Mouse (Mus musculus) limb, embryonic 10.5 days (tissue): ENCODE data around the gene Kcnc2. TPM values are rescaled to one million over a fixed set of nuclear protein-coding genes. Genes with fewer than 3 reads are reported as not detected.

Experiments
- DNase-seq: peaks from one replicate; pipeline ENCODE4 v3.0.0-alpha.2; 2017; ENCODE audit warnings: low spot score
- H3K27ac ChIP-seq: fragments of 300-500 bp; sonication (generic); 2 replicates; pipeline ENCODE4 v1.5.1; 2016; ENCODE audit warnings: mild to moderate bottlenecking
- H3K27me3 ChIP-seq: fragments of 300-500 bp; sonication (generic); 2 replicates; pipeline ENCODE4 v1.6.1; 2016; ENCODE audit warnings: low read depth, mild to moderate bottlenecking; ENCODE audit not compliant: poor library complexity, severe bottlenecking
- H3K36me3 ChIP-seq: fragments of 300-500 bp; sonication (generic); 2 replicates; pipeline ENCODE4 v1.6.1; 2016; ENCODE audit warnings: mild to moderate bottlenecking, moderate library complexity
- H3K4me1 ChIP-seq: fragments of 300-500 bp; sonication (generic); 2 replicates; pipeline ENCODE4 v1.6.1; 2016
- H3K4me3 ChIP-seq: fragments of 300-500 bp; sonication (generic); 2 replicates; pipeline ENCODE4 v1.5.1; 2016; ENCODE audit warnings: mild to moderate bottlenecking, moderate library complexity
- H3K9me3 ChIP-seq: fragments of 300-500 bp; sonication (generic); replicated peaks from 2 replicates; pipeline ENCODE4 v1.6.1; 2016; ENCODE audit warnings: mild to moderate bottlenecking
- WGBS: fragments of 180-500 bp; shearing (Covaris S2); methylation state at CpG from one replicate; pipeline ENCODE4 v1.1.7; 2016; 5-methylcytosine and 5-hydroxymethylcytosine counted together
- polyA plus RNA-seq: library from polyadenylated mRNA; unstranded; fragments of >200 nt; fragmentation: Nextera tagmentation; extraction: Ambion mirVana; gene quantifications from 2 replicates; pipeline ENCODE4 v1.2.1, GENCODE M21; 2016

The Kcnc2 gene
- polyA plus RNA-seq, 1 experiment from 2014 or later, result 0.05 TPM

DNA sequence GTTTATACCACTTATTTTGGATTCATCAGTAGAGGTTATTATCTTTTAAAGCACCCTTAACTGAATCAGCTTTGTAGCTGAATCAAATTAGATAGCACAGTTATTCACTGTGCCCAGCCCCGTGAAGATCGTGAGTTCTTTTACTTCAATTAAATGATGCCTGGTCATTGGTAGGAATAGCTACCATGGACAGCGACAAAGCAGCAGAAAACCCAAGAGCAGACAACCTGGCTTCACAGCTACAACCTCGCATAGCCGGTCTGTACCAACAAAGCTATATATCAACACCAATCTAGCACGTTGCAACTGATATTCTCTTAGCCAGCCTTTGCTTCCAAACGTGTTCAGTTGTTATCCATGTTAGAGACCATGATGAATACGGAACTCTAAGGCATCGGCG, 152.4 kb downstream of the Kcnc2 start:
- Histone ChIP-seq H3K4me1 (no peaks in the 10 kb centered on the region), H3K4me3 (no peak overlapping the region), H3K36me3 (no peaks in the 10 kb centered on the region), H3K9me3 (no peaks in the 10 kb centered on the region), H3K27ac (no peak overlapping the region), H3K27me3 (no peaks in the 10 kb centered on the region)
- DNase-seq, result peak; percentile 33
- 58% methylated on average over 10 of the region's 10 CpGs for WGBS

DNA sequence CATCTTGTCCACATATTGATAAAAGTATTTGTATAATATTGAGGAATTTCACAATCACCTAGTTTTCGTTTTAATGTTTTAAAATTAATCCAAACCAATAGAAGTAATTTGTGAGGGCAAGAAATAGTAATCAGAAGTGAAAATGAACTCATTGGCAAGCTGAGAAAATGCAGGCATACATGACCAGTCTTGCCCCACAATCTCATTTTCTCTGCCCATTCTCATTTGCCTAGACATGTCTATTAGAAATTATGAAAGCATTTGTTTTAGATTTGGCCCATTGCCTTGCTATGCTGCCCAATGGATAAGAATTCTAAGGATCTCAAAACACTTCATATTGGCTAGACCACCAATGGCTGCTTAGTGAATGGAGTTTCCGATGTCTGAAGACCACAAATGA, 166.0 kb downstream of the Kcnc2 start:
- no peaks in the 10 kb centered on the region for H3K27me3 ChIP-seq
- 85% methylated on average over 2 of the region's 2 CpGs for WGBS
- no peaks in the 10 kb centered on the region for H3K9me3 ChIP-seq
- H3K27ac ChIP-seq, result no peak overlapping the region
- H3K4me3 ChIP-seq, result no peak overlapping the region
- DNase-seq, result no peak
- H3K36me3 ChIP-seq, result no peaks in the 10 kb centered on the region
- H3K4me1 ChIP-seq, result no peaks in the 10 kb centered on the region

DNA sequence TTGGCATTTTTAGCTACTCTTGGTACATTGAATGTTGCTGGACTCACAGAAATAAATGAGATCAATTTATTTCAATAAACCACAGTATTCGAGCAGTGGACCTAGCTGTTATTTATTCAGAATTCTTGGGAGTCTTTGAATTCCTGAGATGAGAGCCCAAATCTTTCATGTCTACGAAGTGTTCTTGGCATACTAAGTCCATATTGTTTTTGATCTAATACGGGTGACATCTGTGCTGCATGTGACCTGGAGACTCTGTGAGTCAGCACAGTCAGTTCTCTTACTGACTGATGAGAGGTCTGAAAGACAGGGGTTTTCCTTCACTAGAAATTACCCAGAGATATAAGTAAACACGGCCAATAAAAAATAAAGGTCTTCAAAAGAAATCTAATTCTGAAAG, 173.7 kb downstream of the Kcnc2 start:
- WGBS, result 81% methylated on average over 4 of the region's 4 CpGs
- Histone ChIP-seq H3K27me3 (no peaks in the 10 kb centered on the region), H3K9me3 (no peaks in the 10 kb centered on the region), H3K27ac (no peak overlapping the region), H3K4me3 (no peak overlapping the region), H3K36me3 (no peaks in the 10 kb centered on the region), H3K4me1 (no peaks in the 10 kb centered on the region)
- DNase-seq, result no peak

DNA sequence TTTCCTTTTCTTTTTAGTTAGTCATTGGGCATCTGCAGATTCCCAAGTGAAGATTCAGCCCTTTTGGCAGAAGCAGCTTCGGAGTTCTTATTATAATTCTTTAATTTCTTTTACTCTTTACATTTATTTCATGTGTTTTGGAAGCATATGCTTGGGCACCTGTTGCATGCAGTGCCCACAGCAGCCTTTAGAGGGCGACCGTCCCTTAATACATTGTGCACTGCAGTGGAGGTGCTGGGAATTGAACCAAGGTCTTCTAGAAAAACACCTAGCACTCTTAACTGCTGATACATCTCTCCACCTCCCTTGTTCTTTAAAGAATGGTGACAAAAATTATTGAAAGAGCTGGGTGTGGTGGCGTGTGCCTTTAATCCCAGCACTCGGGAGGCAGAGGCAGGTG, 180.0 kb downstream of the Kcnc2 start:
- Histone ChIP-seq H3K27me3 (no peaks in the 10 kb centered on the region), H3K4me3 (no peak overlapping the region), H3K9me3 (no peaks in the 10 kb centered on the region), H3K27ac (no peak overlapping the region), H3K4me1 (no peaks in the 10 kb centered on the region), H3K36me3 (no peaks in the 10 kb centered on the region)
- DNase-seq, result no peak
- WGBS, result 80% methylated on average over 5 of the region's 5 CpGs

DNA sequence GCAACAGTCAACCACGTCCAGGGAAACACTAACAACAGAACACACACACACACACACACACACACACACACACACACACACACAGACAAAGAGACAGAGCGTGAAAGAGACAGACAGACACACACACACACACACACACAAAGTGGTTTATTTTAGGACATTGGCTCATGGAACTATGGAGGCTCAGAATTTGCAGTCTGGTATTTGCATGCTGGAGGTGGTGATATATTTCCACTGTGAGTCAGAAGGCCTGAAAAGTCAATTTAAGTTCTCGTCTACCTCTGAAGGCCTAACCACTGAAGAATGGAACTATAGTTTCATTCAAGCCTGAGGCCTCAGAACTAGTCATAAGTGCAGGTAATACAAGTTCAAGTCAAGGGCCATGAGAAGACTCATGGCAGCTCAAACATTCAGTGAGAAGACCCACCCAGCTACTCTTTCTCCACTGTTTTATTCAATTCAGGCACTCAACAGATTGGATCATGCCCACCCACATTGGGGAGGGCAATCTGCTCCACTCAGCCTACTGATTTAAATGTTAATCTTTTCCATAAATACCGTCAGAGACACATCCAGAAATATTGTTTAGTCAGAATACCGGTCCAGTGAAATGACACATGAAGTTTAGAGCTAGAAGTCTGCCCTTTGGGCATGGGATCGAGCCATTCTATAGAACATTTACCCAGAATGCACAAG, 197.9 kb downstream of the Kcnc2 start:
- 88% methylated on average over 6 of the region's 6 CpGs for WGBS
- no peak overlapping the region for H3K27ac ChIP-seq
- H3K9me3 ChIP-seq, result no peaks in the 10 kb centered on the region
- no peak for DNase-seq
- no peaks in the 10 kb centered on the region for H3K4me1 ChIP-seq
- H3K36me3 ChIP-seq, result no peaks in the 10 kb centered on the region
- no peaks in the 10 kb centered on the region for H3K27me3 ChIP-seq
- H3K4me3 ChIP-seq, result no peak overlapping the region

DNA sequence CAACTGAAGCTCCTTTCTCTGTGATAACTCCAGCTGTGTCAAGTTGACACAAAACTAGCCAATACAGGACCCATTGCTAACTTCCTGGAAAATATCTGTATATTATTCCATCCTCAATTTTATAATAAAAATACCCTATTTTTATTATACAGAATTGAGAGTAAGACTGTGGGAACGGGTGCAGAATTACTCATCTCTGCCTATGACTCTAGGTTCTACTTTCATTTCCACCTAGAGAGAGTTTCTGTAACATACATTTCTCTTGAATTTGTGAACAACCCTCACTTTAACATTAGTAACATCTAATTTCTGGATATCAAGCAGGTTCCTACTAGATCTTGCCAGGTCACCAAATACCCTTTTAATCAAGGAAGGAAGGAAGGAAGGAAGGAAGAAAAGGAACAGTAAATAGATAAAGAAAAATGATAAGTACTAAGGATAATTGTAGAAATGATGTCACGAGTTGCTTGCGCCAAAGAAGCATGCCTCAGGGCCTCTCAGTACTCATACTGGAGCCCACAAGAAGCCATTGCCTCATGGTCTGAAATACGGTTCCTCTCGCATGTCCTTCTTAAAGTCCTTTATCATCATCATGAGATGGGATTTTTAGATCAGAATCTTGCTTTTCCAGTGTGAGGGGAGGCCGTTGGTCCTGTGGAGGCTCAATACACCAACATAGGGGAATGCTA, 203.3 kb downstream of the Kcnc2 start:
- H3K4me3 ChIP-seq, result no peak overlapping the region
- no peak overlapping the region for H3K27ac ChIP-seq
- WGBS, result 93% methylated on average over 6 of the region's 6 CpGs
- H3K9me3 ChIP-seq, result no peaks in the 10 kb centered on the region
- no peaks in the 10 kb centered on the region for H3K27me3 ChIP-seq
- H3K4me1 ChIP-seq, result no peaks in the 10 kb centered on the region
- no peaks in the 10 kb centered on the region for H3K36me3 ChIP-seq
- DNase-seq, result no peak

DNA sequence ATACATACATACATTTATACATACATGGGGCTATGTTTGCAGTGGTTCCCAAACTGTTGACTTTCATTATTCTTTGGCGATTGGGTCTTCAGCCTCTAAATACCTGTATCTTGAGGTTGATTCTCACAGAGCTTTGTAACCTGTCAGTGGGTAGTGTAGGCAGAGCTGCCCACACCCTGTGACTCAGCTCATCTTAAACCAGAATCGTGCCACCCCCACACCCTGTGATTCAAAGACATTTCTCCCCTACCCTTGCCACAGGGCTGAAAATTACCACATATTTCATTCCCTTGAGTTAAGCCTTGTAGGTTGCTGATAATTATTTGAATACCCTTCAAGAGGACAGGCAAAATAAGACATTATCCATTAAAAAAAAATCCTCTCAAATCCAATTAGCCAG, 210.5 kb downstream of the Kcnc2 start:
- DNase-seq, result no peak
- H3K27ac ChIP-seq, result no peak overlapping the region
- H3K9me3 ChIP-seq, result no peaks in the 10 kb centered on the region
- no peaks in the 10 kb centered on the region for H3K36me3 ChIP-seq
- no peak overlapping the region for H3K4me3 ChIP-seq
- H3K27me3 ChIP-seq, result no peaks in the 10 kb centered on the region
- H3K4me1 ChIP-seq, result no peaks in the 10 kb centered on the region
- WGBS, result 87% methylated on average over 2 of the region's 2 CpGs

DNA sequence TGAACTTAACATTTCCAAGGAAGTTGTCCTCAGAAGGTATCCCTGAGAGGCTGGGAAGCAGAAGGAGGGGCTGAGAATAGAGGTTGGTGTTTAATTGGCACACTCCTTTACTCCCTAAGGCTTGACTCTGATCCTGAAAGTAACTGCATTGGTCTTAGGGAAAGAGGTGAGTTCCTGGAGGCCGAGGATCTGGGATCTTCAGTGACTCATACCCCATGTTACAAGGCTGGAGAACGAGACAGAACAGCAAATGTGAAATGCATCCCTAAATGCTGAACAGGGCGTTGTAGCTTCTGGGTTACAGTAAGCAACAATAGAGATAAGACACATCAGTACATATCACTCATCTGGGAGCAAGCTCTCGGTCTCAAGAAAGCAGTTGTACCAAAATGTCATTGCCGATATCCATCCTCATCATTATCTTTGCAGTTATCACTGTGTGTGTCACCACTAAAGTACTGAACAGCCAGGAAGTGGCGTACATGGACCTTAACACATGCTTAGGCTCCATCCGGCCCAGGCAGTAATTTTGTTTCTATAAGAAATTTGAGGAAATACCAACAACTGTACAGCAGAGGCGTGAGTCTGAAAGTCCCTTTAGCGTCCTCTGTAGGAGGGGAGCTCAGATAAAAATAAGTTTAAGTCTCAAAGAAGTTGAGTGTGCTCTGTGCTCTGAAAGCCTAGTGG, 211.1 kb downstream of the Kcnc2 start:
- DNase-seq, result no peak
- Histone ChIP-seq H3K27me3 (no peaks in the 10 kb centered on the region), H3K36me3 (no peaks in the 10 kb centered on the region), H3K27ac (no peak overlapping the region), H3K4me1 (no peaks in the 10 kb centered on the region), H3K9me3 (no peaks in the 10 kb centered on the region), H3K4me3 (no peak overlapping the region)
- 89% methylated on average over 9 of the region's 9 CpGs for WGBS

DNA sequence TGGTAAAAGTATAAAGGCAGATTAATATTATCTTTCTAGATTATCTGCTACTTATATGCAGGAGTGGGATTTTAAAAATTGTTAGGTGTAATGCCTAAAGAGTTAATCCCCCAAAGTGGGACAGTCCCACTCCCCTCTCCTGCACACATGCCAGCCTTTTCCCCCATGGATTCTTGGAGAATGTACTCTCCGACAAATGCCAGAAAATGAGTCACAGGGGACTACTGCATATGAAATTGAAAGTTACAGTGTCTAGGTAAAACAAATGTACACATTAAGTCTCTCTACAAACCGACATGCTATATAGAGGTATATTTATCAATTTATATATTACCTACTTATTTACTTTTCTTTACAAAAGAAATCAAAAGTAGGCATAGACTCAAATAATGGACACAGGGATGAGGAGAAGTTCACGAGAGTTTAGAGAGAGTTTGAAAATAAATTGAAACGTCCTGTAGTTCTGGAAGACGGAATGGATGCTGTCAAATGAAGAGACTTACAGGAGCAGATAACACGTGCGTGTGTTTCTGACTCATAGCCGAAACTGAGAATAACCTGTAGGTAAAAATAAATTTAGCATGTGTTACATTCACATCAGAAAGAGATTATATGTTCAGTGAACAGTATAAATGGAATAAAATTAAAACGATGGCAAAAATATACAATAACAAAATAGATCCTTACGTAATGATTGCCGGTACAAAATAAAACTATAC, 213.6 kb downstream of the Kcnc2 start:
- Histone ChIP-seq H3K27me3 (no peaks in the 10 kb centered on the region), H3K36me3 (no peaks in the 10 kb centered on the region), H3K4me3 (no peak overlapping the region), H3K4me1 (no peaks in the 10 kb centered on the region), H3K27ac (no peak overlapping the region), H3K9me3 (no peaks in the 10 kb centered on the region)
- 85% methylated on average over 11 of the region's 11 CpGs for WGBS
- DNase-seq, result no peak

DNA sequence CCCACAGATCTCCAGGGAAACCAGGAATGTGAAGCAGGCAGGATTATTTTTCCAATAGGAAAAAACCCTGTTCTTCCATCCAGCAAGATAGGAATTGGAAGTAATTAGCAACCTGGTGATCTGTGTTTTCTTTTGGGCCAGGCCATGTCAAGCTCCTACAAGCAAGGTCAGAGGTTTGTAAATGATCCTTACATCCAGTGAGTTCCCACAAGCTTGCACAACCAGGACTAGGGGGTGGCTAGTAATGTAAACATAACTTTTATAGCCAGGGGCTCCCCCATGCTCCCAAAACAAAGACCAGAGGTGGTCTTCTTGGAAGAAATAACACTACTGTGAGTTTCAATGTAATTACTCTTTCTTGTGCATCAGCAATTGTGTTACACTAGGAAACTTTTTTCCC, 214.9 kb downstream of the Kcnc2 start:
- no peaks in the 10 kb centered on the region for H3K36me3 ChIP-seq
- H3K27ac ChIP-seq, result no peak overlapping the region
- no peaks in the 10 kb centered on the region for H3K4me1 ChIP-seq
- H3K9me3 ChIP-seq, result no peaks in the 10 kb centered on the region
- no peak overlapping the region for H3K4me3 ChIP-seq
- no peaks in the 10 kb centered on the region for H3K27me3 ChIP-seq
- DNase-seq, result no peak

DNA sequence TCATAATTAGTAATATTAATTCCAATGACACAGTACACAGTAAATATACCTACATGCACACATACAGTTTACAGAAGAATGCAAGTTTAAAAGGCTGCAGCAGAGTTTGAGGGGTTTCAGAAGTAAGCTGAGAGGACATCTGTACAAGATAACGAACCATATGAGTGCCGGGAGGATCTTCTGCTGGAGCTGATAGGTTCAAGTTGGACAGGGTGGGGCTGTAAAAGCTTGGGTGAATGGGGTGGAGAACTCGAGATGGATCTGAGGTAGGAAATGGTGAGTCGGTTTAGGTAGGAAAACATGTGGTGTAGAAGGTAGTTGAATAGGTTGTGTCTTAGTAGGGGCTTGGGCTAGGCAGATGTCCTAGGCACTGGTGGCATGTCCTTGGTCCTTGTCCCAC, 217.8 kb downstream of the Kcnc2 start:
- no peaks in the 10 kb centered on the region; the same call in 1 of the 2 replicates for H3K9me3 ChIP-seq
- 90% methylated on average over 4 of the region's 4 CpGs for WGBS
- H3K27ac ChIP-seq, result no peak overlapping the region
- no peaks in the 10 kb centered on the region for H3K36me3 ChIP-seq
- H3K4me3 ChIP-seq, result no peak overlapping the region
- no peaks in the 10 kb centered on the region for H3K27me3 ChIP-seq
- H3K4me1 ChIP-seq, result no peaks in the 10 kb centered on the region
- no peak for DNase-seq
